Mouse (Mus musculus): ENCODE data around the gene Tas1r3. TPM values are rescaled to one million over a fixed set of nuclear protein-coding genes. Genes with fewer than 3 reads are reported as not detected.

The Tas1r3 gene
- polyA plus RNA-seq, 1 experiment from 2014 or later, result 0.45 TPM

DNA sequence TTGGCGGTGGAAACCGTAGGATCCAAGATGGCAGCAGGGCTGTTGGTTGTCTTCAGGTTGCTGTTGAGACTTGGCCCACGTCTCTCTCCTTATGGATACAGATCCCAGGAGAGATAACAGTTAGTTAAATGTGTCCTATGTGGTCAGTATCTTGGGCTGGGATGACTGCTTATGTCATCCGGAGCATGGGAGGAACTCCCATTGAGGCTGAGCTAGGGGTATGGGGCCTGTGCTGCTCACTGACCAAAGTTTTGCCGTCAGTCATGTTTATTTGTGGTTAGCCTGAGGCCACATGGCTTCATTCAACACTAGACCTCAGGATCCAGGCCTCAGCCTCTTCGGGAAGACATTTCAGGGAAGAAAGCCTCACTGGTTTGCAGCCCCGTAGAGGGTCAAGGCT is 8.2 kb upstream of the Tas1r3 start:
- H3K36me3 ChIP-seq, result peaks cover 50% of the 10 kb centered on the region
- no peak overlapping the region for H3K4me3 ChIP-seq
- H3K9ac ChIP-seq, result no peak overlapping the region
- 94% methylated on average over 7 of the region's 7 CpGs for WGBS
- no peak for ATAC-seq (ENCODE audit: low read depth)
- no peak overlapping the region for H3K27ac ChIP-seq (replicated peaks)
- H3K4me1 ChIP-seq (replicated peaks), result peaks cover 33% of the 10 kb centered on the region
- no peaks in the 10 kb centered on the region for H3K27me3 ChIP-seq
- H3K4me2 ChIP-seq, result no peak overlapping the region
- no peaks in the 10 kb centered on the region for H3K9me3 ChIP-seq

DNA sequence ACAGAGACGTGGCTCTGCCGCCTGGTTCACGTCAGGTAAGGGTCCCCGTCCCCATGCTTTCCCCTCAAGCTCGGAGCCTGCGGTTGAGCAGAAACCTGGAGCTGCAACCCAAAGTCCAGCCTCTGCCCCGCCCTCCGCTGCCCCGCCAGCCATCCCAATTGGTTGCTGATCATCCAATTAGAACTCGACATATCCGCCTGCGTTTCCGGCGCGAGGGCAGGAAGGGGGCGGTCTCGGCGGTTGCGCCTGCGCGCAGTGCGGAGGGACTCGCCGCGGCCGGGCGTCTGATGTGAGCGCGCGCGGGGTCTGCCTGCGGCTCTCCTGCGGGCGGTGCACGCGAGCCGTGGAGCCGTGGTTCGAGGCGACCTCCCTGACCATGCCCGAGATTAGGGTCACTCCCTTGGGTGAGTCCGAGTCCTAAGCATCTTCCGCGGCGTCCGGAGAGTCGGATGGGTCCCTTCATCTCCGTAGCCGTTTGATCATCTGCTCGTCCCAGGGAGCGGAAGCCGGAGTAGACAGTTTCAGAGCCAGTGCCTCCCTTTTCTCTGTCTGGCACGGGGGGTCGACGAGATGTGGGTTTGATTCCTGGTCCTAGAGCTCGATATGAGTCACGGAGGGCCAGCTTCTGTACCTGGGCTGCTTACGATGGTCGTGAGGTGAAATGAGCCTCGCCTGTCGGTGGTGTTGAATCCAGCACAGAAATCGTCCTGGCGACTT is 6.3 kb upstream of the Tas1r3 start, which contains the start of the genes Cptp and Ints11:
TSS of gene Cptp (minus strand) at position 124 of the 717 bp plus-strand sequence.
TSS of gene Ints11 (plus strand) at position 230 of the 717 bp plus-strand sequence.
- Histone ChIP-seq H3K9ac (peak within 1 kb of the TSS; percentile 93), H3K27ac (replicated peaks) (peak within 1 kb of the TSS; percentile 69), H3K4me3 (peak within 1 kb of the TSS; percentile 77), H3K4me2 (peak within 1 kb of the TSS; percentile 99), H3K9me3 (no peaks in the 10 kb centered on the region), H3K36me3 (peaks cover 50% of the 10 kb centered on the region), H3K4me1 (replicated peaks) (peaks cover 33% of the 10 kb centered on the region), H3K27me3 (no peaks in the 10 kb centered on the region)
- WGBS, result under 1% methylated on average over 63 of the region's 63 CpGs
- ATAC-seq (ENCODE audit: low read depth), result peak; percentile 96

DNA sequence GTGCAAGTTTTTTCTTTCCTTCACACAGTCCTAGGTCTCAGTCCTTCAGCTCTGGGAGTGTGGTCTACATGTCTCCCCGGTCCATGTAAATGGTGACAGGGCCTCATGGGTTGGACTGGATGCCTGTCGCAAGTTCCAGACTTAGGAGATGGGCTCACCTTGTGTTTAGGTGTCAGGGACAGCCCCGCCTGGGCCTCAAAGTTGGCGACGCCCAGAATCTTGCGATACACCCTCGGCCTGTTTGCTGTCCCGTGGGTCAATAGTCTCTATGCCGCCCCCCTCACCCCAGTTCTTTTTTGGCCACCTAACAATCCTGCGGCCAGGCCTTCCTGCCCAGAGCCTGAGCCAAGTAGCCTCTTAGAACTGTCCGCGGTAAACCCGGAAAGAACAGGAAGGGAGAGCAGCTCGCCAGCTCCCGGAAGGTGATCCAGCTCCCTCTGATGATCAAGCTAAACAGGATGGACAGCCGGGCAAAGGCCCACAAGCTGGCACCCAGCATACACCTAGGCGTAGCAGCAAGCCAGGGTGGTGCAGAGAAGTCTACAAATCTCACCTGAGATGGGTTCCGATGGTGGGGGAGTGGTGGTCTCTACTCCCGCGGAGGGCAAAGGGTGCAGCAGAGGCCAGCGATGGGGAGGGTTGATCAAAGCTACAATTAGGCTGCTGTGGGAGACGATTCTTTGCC is 5.6 kb upstream of the Tas1r3 start:
- peak; percentile 57 for ATAC-seq (ENCODE audit: low read depth)

DNA sequence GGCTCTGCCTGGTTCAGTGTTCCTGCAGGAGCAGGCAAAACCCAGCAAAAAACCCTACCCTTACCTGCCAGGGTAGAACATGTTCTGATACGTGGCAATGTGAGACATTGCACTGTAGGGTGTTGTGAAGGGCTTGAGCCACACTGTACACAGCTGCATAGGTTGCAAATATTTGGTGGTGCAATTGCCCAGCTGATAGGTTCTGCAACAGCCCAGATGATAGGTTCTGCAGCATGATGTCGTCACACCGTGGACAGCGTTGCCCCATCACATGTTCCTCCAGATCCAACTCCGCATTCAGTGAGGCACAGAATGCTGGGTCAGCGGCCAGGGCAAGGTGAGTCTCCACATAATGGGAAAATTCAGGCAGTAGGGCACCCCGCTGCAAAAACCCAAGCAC is 1.4 kb downstream of the Tas1r3 start:
- Histone ChIP-seq H3K9ac (no peak overlapping the region), H3K27ac (replicated peaks) (no peak overlapping the region), H3K27me3 (no peaks in the 10 kb centered on the region), H3K4me1 (replicated peaks) (no peaks in the 10 kb centered on the region), H3K4me3 (no peak overlapping the region), H3K4me2 (no peak overlapping the region), H3K36me3 (peaks cover 83% of the 10 kb centered on the region), H3K9me3 (no peaks in the 10 kb centered on the region)
- WGBS, result 88% methylated on average over 7 of the region's 7 CpGs
- ATAC-seq (ENCODE audit: low read depth), result no peak

More for the DNA sequence above, 5.6 kb upstream of the Tas1r3 start:
- Histone ChIP-seq H3K36me3 (peaks cover 43% of the 10 kb centered on the region), H3K9ac (peak overlapping the region; percentile 91), H3K9me3 (no peaks in the 10 kb centered on the region), H3K4me1 (replicated peaks) (peaks cover 33% of the 10 kb centered on the region), H3K4me3 (peak overlapping the region; percentile 77), H3K27me3 (no peaks in the 10 kb centered on the region), H3K4me2 (peak overlapping the region; percentile 99), H3K27ac (replicated peaks) (peak overlapping the region; percentile 38; the same call in 1 of the 2 replicates)
- WGBS, result 10% methylated on average over 22 of the region's 22 CpGs

DNA sequence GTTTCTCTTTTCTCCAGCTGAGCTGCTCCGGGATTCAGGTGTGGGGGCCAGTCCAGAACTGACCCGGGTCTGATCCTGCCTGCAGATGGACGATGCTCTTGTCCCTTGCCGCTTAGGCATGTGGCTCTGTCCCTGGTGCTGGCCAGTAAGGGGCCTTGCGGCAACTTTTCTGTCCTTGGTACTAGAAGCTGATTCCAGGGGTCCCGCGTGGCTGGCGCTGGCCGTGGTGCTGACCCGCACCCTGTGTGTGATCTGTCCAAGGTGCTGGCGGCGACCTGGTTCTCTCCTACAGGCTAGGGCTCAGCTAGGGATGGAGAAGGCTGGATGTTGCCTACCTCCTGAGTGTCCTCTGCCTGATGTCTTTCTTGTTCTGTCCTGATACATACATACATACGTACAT is 3.8 kb downstream of the Tas1r3 start:
- no peaks in the 10 kb centered on the region for H3K9me3 ChIP-seq
- no peak overlapping the region for H3K4me3 ChIP-seq
- H3K9ac ChIP-seq, result no peak overlapping the region
- H3K27ac ChIP-seq (replicated peaks), result no peak overlapping the region
- no peak for ATAC-seq (ENCODE audit: low read depth)
- H3K4me1 ChIP-seq (replicated peaks), result no peaks in the 10 kb centered on the region
- no peaks in the 10 kb centered on the region for H3K27me3 ChIP-seq
- WGBS, result 28% methylated on average over 13 of the region's 13 CpGs
- H3K4me2 ChIP-seq, result no peak overlapping the region
- H3K36me3 ChIP-seq, result peaks cover 85% of the 10 kb centered on the region

DNA sequence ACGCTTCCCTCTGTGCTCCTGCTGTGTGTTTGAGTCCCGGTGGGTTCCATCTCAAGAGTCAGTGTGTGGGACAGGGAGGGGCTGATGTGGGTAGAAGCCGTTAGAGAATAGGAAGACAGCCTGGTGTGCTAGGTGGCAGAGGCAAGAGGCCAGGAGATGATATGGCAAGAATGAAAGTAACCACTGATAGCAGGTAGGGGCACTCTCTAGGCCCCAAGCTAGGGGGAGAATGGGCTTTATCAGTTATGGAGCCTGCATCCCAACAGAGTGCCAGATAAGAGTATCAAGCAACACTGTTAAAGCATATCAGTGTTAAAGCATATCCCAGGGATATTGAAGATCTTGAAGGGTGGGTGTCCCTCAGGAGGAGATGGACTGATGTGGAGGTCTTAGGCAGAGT is 6.3 kb downstream of the Tas1r3 start:
- 91% methylated on average over 3 of the region's 3 CpGs for WGBS
- no peak for ATAC-seq (ENCODE audit: low read depth)
- no peak overlapping the region for H3K4me2 ChIP-seq
- H3K4me1 ChIP-seq (replicated peaks), result peaks cover 4% of the 10 kb centered on the region; the same call in 1 of the 2 replicates
- no peaks in the 10 kb centered on the region for H3K9me3 ChIP-seq
- H3K27me3 ChIP-seq, result no peaks in the 10 kb centered on the region
- H3K27ac ChIP-seq (replicated peaks), result no peak overlapping the region
- no peak overlapping the region for H3K9ac ChIP-seq
- H3K36me3 ChIP-seq, result peaks cover 90% of the 10 kb centered on the region
- no peak overlapping the region for H3K4me3 ChIP-seq

DNA sequence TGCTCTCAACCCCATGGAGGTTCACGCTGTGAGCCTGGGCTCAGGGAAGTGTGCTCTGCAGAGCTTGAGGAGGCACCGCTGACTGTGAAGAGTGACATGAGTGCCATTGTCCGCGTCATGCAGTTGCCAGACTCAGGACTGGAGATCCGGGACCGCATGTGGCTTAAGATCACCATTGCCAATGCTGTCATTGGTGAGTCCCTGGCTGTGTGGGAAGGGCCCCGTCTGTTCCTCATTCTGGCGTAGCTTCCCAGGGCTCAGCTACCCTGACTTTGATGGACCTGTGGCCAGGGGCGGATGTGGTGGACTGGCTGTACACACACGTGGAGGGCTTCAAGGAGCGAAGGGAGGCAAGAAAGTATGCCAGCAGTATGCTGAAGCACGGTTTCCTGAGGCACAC is 7.1 kb downstream of the Tas1r3 start:
- Histone ChIP-seq H3K27ac (replicated peaks) (no peak overlapping the region), H3K9ac (no peak overlapping the region), H3K36me3 (peaks cover 82% of the 10 kb centered on the region), H3K27me3 (no peaks in the 10 kb centered on the region), H3K4me3 (no peak overlapping the region), H3K4me1 (replicated peaks) (peaks cover 12% of the 10 kb centered on the region), H3K4me2 (no peak overlapping the region), H3K9me3 (no peaks in the 10 kb centered on the region)
- ATAC-seq (ENCODE audit: low read depth), result no peak
- WGBS, result 93% methylated on average over 12 of the region's 12 CpGs

DNA sequence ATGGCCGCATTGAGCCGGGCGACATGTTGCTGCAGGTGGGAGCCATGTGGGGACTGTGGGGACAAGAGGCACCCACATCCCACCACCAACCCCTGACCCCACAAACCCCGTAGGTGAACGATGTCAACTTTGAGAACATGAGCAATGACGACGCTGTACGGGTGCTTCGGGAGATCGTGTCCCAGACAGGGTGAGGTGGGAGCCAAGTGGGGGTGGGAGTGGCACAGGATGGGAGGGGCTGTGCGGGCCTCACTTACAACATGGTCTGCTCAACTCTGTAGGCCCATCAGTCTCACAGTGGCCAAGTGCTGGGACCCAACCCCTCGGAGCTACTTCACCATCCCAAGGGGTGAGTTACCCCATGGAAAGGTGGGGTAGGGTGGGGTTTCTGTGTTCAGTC is 8.2 kb downstream of the Tas1r3 start:
- ATAC-seq (ENCODE audit: low read depth), result no peak
- Histone ChIP-seq H3K9ac (no peak overlapping the region), H3K27ac (replicated peaks) (no peak overlapping the region), H3K4me3 (no peak overlapping the region), H3K4me2 (no peak overlapping the region), H3K36me3 (peaks cover 71% of the 10 kb centered on the region), H3K9me3 (no peaks in the 10 kb centered on the region), H3K4me1 (replicated peaks) (peaks cover 23% of the 10 kb centered on the region), H3K27me3 (no peaks in the 10 kb centered on the region)
- WGBS, result 98% methylated on average over 12 of the region's 12 CpGs

DNA sequence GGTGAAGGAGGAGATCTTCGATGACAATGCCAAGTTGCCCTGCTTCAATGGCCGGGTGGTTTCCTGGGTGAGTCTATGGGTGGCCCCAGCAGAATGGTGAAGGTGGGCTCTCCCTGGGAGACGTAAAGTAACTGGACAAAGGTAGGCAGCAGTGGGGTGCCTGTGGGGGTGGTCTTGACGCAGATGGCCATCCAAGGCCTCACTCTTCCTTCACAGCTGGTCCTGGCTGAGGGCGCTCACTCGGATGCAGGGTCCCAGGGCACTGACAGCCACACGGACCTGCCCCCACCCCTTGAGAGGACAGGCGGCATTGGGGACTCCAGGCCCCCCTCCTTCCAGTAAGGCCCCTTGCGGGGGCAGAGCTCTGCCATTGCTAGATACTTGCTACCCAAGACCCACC is 9.7 kb downstream of the Tas1r3 start:
- Histone ChIP-seq H3K27ac (replicated peaks) (no peak overlapping the region), H3K4me2 (no peak overlapping the region), H3K9me3 (no peaks in the 10 kb centered on the region), H3K36me3 (peaks cover 55% of the 10 kb centered on the region), H3K4me1 (replicated peaks) (peaks cover 38% of the 10 kb centered on the region), H3K4me3 (no peak overlapping the region), H3K27me3 (no peaks in the 10 kb centered on the region), H3K9ac (no peak overlapping the region)
- ATAC-seq (ENCODE audit: low read depth), result no peak
- WGBS, result 90% methylated on average over 9 of the region's 9 CpGs

DNA sequence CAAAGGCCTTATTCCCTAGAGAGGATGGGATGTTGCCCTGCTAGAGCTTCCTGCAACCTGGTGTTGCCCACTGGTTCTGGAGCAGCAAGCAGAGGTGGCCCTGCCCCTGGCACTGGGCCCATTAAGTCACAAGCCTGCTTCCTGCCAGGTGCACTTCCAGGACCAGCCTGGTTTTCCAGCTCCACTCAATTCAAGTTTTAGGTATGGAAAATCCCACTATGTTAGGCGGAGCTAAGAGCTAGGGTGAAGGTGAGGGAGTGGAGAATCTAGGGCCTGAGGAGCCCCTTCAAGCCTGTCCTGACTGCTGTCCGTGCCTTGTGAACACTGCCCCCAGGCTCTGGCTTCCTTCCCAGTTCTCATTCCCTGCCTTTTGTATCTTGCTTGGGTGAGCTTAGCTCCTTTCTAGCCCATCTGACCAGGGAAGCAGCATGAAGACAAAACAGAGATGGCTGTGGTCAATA is 11.2 kb downstream of the Tas1r3 start:
- 85% methylated on average over 2 of the region's 2 CpGs for WGBS
- H3K4me2 ChIP-seq, result no peak overlapping the region
- H3K36me3 ChIP-seq, result peaks cover 41% of the 10 kb centered on the region
- no peak for ATAC-seq (ENCODE audit: low read depth)
- H3K4me3 ChIP-seq, result no peak overlapping the region
- H3K27ac ChIP-seq (replicated peaks), result no peak overlapping the region
- no peak overlapping the region for H3K9ac ChIP-seq
- no peaks in the 10 kb centered on the region for H3K9me3 ChIP-seq
- no peaks in the 10 kb centered on the region for H3K27me3 ChIP-seq
- H3K4me1 ChIP-seq (replicated peaks), result peaks cover 46% of the 10 kb centered on the region

DNA sequence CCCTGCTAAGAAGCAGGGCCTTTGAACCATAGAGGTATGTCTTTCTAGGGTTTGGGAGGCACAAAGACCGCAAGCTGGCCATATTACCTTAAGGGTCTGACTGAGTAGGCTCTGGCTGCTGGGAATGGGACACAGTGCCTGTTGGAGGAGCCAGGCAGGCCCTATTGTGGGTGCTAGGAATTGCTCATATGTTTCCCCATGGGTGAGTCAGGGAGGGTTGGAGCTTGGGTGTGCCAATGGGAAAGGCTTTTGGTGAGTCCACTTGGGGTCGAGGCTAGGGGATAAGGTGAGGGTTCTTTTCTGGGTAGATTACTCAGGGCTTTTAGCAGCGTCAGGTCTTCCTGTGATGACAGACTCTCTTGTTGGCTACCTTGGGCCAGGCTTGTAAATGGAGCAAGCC is 11.8 kb downstream of the Tas1r3 start:
- no peak overlapping the region for H3K4me3 ChIP-seq
- 90% methylated on average over 3 of the region's 3 CpGs for WGBS
- no peak overlapping the region for H3K27ac ChIP-seq (replicated peaks)
- peaks cover 51% of the 10 kb centered on the region for H3K4me1 ChIP-seq (replicated peaks)
- H3K9me3 ChIP-seq, result no peaks in the 10 kb centered on the region
- H3K4me2 ChIP-seq, result no peak overlapping the region
- ATAC-seq (ENCODE audit: low read depth), result no peak
- H3K9ac ChIP-seq, result no peak overlapping the region
- no peaks in the 10 kb centered on the region for H3K27me3 ChIP-seq
- peaks cover 34% of the 10 kb centered on the region for H3K36me3 ChIP-seq

DNA sequence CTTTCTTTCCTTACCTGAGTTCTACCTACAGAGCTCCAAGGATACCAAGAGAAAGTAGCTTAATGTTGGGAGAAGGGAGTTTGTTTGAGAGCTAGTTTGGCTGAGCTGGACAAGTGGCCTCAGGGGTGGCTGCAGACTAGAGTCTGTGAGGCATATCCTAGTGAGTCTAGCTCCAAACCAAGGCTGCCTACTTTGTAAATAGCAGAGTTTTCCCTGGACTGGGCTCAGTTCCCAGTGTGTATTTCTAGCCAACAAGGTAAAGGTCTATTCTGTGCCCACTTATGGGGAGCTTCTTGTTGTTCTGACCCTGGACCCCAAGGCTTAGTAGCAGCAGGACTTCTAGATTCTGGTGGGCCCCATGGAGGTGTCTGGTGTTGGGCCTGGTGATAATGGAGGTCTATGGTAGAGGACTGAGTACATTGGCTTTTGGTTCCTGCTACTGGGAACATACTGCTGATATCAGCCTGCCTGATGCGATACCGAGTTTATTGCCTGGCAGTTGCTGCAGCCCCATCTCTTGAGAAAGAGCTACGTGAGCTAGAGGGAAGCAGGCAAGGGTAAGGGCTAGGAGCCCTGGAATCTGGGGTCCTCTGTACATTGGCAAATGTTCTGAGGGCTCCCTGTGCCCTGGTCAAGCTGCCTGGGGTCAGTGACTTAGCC is 13.2 kb downstream of the Tas1r3 start:
- no peak for ATAC-seq (ENCODE audit: low read depth)
- Histone ChIP-seq H3K9ac (no peak overlapping the region), H3K9me3 (no peaks in the 10 kb centered on the region), H3K4me2 (peak overlapping the region; percentile 88; the same call in 1 of the 2 replicates), H3K4me1 (replicated peaks) (peaks cover 52% of the 10 kb centered on the region), H3K27ac (replicated peaks) (no peak overlapping the region), H3K4me3 (no peak overlapping the region), H3K27me3 (no peaks in the 10 kb centered on the region), H3K36me3 (peaks cover 20% of the 10 kb centered on the region)
- WGBS, result 92% methylated on average over 3 of the region's 3 CpGs

All from neural tube, embryonic 13.5 days (tissue).